Mouse (Mus musculus) limb, embryonic 11.5 days (tissue): ENCODE measurements around the gene Klk1. TPM values are rescaled to one million over a fixed set of nuclear protein-coding genes. Genes with fewer than 3 reads are reported as not detected.
A peak's percentile ranks its signal among the peaks of the same experiment; 100 is the strongest.

Experiments used
- ATAC-seq: fragments of 200-750 bp; cut with Nextera tagmentation; 2 replicates; pipeline ENCODE4 v1.8.0; 2017; ENCODE audit warnings: low read depth; ENCODE audit not compliant: insufficient number of reproducible peaks, low FRiP score, low TSS enrichment
- DNase-seq: peaks from one replicate; pipeline ENCODE4 v3.0.0-alpha.2; 2015; ENCODE audit warnings: low spot score
- H3K27ac ChIP-seq: fragments of 300-500 bp; sonication (generic); replicated peaks from 2 replicates; pipeline ENCODE4 v1.5.1; 2014; ENCODE audit warnings: low read depth, mild to moderate bottlenecking, low read length
- H3K27me3 ChIP-seq: fragments of 300-500 bp; sonication (generic); 2 replicates; pipeline ENCODE4 v1.6.1; 2014; ENCODE audit warnings: mild to moderate bottlenecking, low read length, mixed read lengths; ENCODE audit not compliant: control insufficient read depth, insufficient read depth
- H3K36me3 ChIP-seq: fragments of 300-500 bp; sonication (generic); 2 replicates; pipeline ENCODE4 v1.6.1; 2014; ENCODE audit warnings: mild to moderate bottlenecking, low read length, moderate library complexity, mixed read lengths; ENCODE audit not compliant: control insufficient read depth, insufficient read depth
- H3K4me1 ChIP-seq: fragments of 300-500 bp; sonication (generic); 2 replicates; pipeline ENCODE4 v1.6.1; 2014; ENCODE audit warnings: low read length, mixed read lengths; ENCODE audit not compliant: control insufficient read depth, insufficient read depth
- H3K4me2 ChIP-seq: fragments of 300-500 bp; sonication (generic); 2 replicates; pipeline ENCODE4 v1.6.1; 2014; ENCODE audit warnings: low read depth, mild to moderate bottlenecking, moderate library complexity; ENCODE audit not compliant: severe bottlenecking
- H3K4me3 ChIP-seq: fragments of 300-500 bp; sonication (generic); 2 replicates; pipeline ENCODE4 v1.5.1; 2014; ENCODE audit warnings: low read depth, low read length
- H3K9ac ChIP-seq: fragments of 300-500 bp; sonication (generic); 2 replicates; pipeline ENCODE4 v1.6.1; 2014; ENCODE audit warnings: mild to moderate bottlenecking, low read length
- H3K9me3 ChIP-seq: fragments of 300-500 bp; sonication (generic); 2 replicates; pipeline ENCODE4 v1.6.1; 2016; ENCODE audit warnings: low read length; ENCODE audit not compliant: control insufficient read depth
- WGBS: fragments of 180-500 bp; shearing (Covaris S2); extraction: QIAGEN DNeasy Blood & Tissue Kit; methylation state at CpG from one replicate; pipeline ENCODE4 v1.1.7; 2014; 5-methylcytosine and 5-hydroxymethylcytosine counted together
- polyA plus RNA-seq: library from polyadenylated mRNA; unstranded; fragments of >200 nt; fragmentation: Nextera tagmentation; extraction: Ambion mirVana; gene quantifications from 2 replicates; pipeline ENCODE4 v1.2.1, GENCODE M21; 2014

Klk1 gene
- polyA plus RNA-seq, 1 experiment from 2014 or later = not detected

- Histone ChIP-seq H3K4me3 (no peak overlapping the region), H3K9me3 (no peaks in the 10 kb centered on the region), H3K27ac (no peak overlapping the region), H3K27me3 (peaks cover 3% of the 10 kb centered on the region; the same call in 1 of the 2 replicates), H3K36me3 (no peaks in the 10 kb centered on the region), H3K9ac (no peak overlapping the region), H3K4me2 (no peak overlapping the region), H3K4me1 (no peaks in the 10 kb centered on the region)
- DNase-seq = no peak
- ATAC-seq = no peak
- WGBS = 30% methylated on average over 11 of the region's 11 CpGs
These were observed 48.9 kb downstream of the Klk1 start for GRCm38 (mm10) chr7:44274096-44274495.

GRCm38 (mm10) chr7:44275546-44275945, 50.4 kb downstream of the Klk1 start:
- no peak overlapping the region for H3K27ac ChIP-seq
- WGBS = 69% methylated on average over 3 of the region's 3 CpGs
- peaks cover 3% of the 10 kb centered on the region; the same call in 1 of the 2 replicates for H3K27me3 ChIP-seq
- ATAC-seq (no peak), DNase-seq (no peak)
- H3K36me3 ChIP-seq = no peaks in the 10 kb centered on the region
- H3K9ac ChIP-seq = no peak overlapping the region
- H3K9me3 ChIP-seq = no peaks in the 10 kb centered on the region
- H3K4me2 ChIP-seq = no peak overlapping the region
- no peak overlapping the region for H3K4me3 ChIP-seq
- H3K4me1 ChIP-seq = no peaks in the 10 kb centered on the region

- H3K4me3 ChIP-seq = no peak overlapping the region
- no peaks in the 10 kb centered on the region for H3K36me3 ChIP-seq
- WGBS = 75% methylated on average over 10 of the region's 10 CpGs
- H3K4me1 ChIP-seq = no peaks in the 10 kb centered on the region
- H3K4me2 ChIP-seq = no peak overlapping the region
- peaks cover 3% of the 10 kb centered on the region; the same call in 1 of the 2 replicates for H3K27me3 ChIP-seq
- ATAC-seq (no peak), DNase-seq (no peak)
- H3K27ac ChIP-seq = no peak overlapping the region
- no peaks in the 10 kb centered on the region for H3K9me3 ChIP-seq
- no peak overlapping the region for H3K9ac ChIP-seq
These were observed 51.5 kb downstream of the Klk1 start for GRCm38 (mm10) chr7:44276461-44277249.

DNA sequence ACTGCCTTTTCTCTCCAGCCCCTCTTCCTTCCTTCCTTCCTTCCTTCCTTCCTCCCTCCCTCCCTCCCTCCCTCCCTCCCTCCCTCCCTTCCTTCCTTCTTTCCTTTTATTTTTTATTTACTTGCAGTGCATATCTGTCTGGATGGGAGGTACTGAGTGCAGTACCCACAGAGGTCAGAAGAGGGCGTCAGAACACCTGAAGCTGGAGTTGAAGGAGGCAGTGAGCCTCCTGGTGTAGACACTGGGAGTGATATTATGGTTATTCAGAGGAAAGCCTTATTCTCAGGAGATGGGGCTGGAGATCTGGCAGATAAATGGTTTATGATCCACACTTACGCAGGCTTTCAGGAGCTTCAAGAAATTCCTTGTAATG, 52.1 kb downstream of the Klk1 start:
- Histone ChIP-seq H3K9me3 (no peaks in the 10 kb centered on the region), H3K27me3 (peaks cover 3% of the 10 kb centered on the region; the same call in 1 of the 2 replicates), H3K4me1 (no peaks in the 10 kb centered on the region), H3K4me3 (no peak overlapping the region), H3K4me2 (no peak overlapping the region), H3K36me3 (no peaks in the 10 kb centered on the region), H3K27ac (no peak overlapping the region), H3K9ac (no peak overlapping the region)
- DNase-seq (peak; percentile 66), ATAC-seq (no peak)
- WGBS = 44% methylated on average over 2 of the region's 2 CpGs

Other genes starting within 250 kb of the Klk1 start
- not detected in 2 replicates for gene Klk1b9, start 249.3 kb upstream of the Klk1 start, polyA plus RNA-seq
- not detected in 2 replicates for gene Klk1b11, start 229.5 kb upstream of the Klk1 start, polyA plus RNA-seq
- gene Klk1b26, start 213.2 kb upstream of the Klk1 start, polyA plus RNA-seq = not detected in 2 replicates
- not detected in 2 replicates for gene Klk1b27, start 173.1 kb upstream of the Klk1 start, polyA plus RNA-seq
- gene Klk1b21, start 123.0 kb upstream of the Klk1 start, polyA plus RNA-seq = not detected in 2 replicates
- not detected in 2 replicates for gene Klk1b22, start 112.7 kb upstream of the Klk1 start, polyA plus RNA-seq
- not detected in 2 replicates for gene Klk1b16, start 88.6 kb upstream of the Klk1 start, polyA plus RNA-seq
- not detected in 2 replicates for gene Klk1b24, start 37.1 kb upstream of the Klk1 start, polyA plus RNA-seq
- not detected in 2 replicates for gene Klk1b3, start 27.2 kb upstream of the Klk1 start, polyA plus RNA-seq
- gene Klk1b4, start 17.9 kb upstream of the Klk1 start, polyA plus RNA-seq = not detected in 2 replicates
- gene Klk1b5, start 9.4 kb upstream of the Klk1 start, polyA plus RNA-seq = not detected in 2 replicates
- gene Gm36864, start 10.8 kb downstream of the Klk1 start, polyA plus RNA-seq = not detected in 2 replicates
- 0.88 and 1.1 TPM in 2 replicates for gene 1700028J19Rik, start 21.3 kb downstream of the Klk1 start, polyA plus RNA-seq
- 135 and 146 TPM in 2 replicates for gene 2410002F23Rik, start 21.4 kb downstream of the Klk1 start, polyA plus RNA-seq
- gene Acp4, start 32.0 kb downstream of the Klk1 start, polyA plus RNA-seq = 0.26 and 0.31 TPM in 2 replicates
- gene Gm15517, start 36.1 kb downstream of the Klk1 start, polyA plus RNA-seq = not detected in 2 replicates
- 1.9 and 2.2 TPM in 2 replicates for gene Clec11a, start 81.5 kb downstream of the Klk1 start, polyA plus RNA-seq
- gene Shank1, start 84.9 kb downstream of the Klk1 start, polyA plus RNA-seq = 0.78 and 0.85 TPM in 2 replicates
- 2.1 TPM in 2 replicates for gene Syt3, start 158.7 kb downstream of the Klk1 start, polyA plus RNA-seq
- 0.37 and 0.53 TPM in 2 replicates for gene 1700008O03Rik, start 160.5 kb downstream of the Klk1 start, polyA plus RNA-seq
- 0.51 and 0.60 TPM in 2 replicates for gene Lrrc4b, start 203.7 kb downstream of the Klk1 start, polyA plus RNA-seq
- gene Aspdh, start 240.0 kb downstream of the Klk1 start, polyA plus RNA-seq = 0.60 TPM in 1 of 2 replicates, not detected in the other
- gene Josd2, start 242.6 kb downstream of the Klk1 start, polyA plus RNA-seq = 64.4 and 65.4 TPM in 2 replicates